Comparison of ENCODE assay signal across 33 mouse cellular contexts in genomic region chr1:182558271-182558670, GRCm38 (mm10). TPM values are rescaled to one million over a fixed set of nuclear protein-coding genes. Genes with fewer than 3 reads are reported as not detected.
DNase-seq lines count a peak whose midpoint lies in the region; ATAC-seq and TF ChIP-seq lines count a peak whose summit lies in the region.
"Had no signal": no experiment of that assay in that cellular context is flagged by ENCODE, and none has a peak within 500 bp of the region (broad histone marks: within the 10 kb centered on the region; RNA-seq: fewer than 3 reads in every experiment).

No protein-coding gene starts in this region.

- peaks cover 22% of the 10 kb centered on the region for H3K4me1 ChIP-seq in embryonic facial prominence, embryonic 13.5 days
- H3K4me1 ChIP-seq in embryonic facial prominence, embryonic 10.5 days: peaks cover 35% of the 10 kb centered on the region
- H3K4me1 ChIP-seq in limb, embryonic 14.5 days (ENCODE audit: control insufficient read depth, insufficient read depth, low read length): 0 out of 2 replicates have a peak, but pooled peaks cover 3% of the 10 kb centered on the region
- H3K4me1 ChIP-seq in limb, embryonic 10.5 days: peaks cover 21% of the 10 kb centered on the region
- no peaks in the 10 kb centered on the region for H3K4me1 ChIP-seq in forebrain, postnatal 0 days (ENCODE audit: insufficient read depth)

- H3K27ac ChIP-seq in embryonic facial prominence, embryonic 13.5 days: 0 out of 2 replicates have a peak overlapping the region, but pooled peaks have one; percentile 4
- no peak overlapping the region for H3K27ac ChIP-seq in embryonic facial prominence, embryonic 10.5 days (replicated peaks)
- no peak overlapping the region for H3K27ac ChIP-seq in limb, embryonic 14.5 days (replicated peaks; ENCODE audit: low read depth, low read length)
- no peak overlapping the region for H3K27ac ChIP-seq in limb, embryonic 10.5 days
- H3K27ac ChIP-seq in forebrain, postnatal 0 days (ENCODE audit: low read depth, low read length): no peak overlapping the region
- H3K27ac ChIP-seq: embryonic facial prominence, embryonic 12.5 days; forebrain, embryonic 12.5 days; forebrain, embryonic 15.5 days; heart, adult 2 months; heart, embryonic 10.5 days; heart, embryonic 13.5 days; hindbrain, embryonic 15.5 days had no signal

- no peak overlapping the region for H3K4me2 ChIP-seq in embryonic facial prominence, embryonic 13.5 days
- no peak overlapping the region for H3K4me2 ChIP-seq in limb, embryonic 14.5 days (replicated peaks; ENCODE audit: low read depth, low read length, severe bottlenecking)
- no peak overlapping the region for H3K4me2 ChIP-seq in forebrain, postnatal 0 days (ENCODE audit: low read depth)
- H3K4me2 ChIP-seq: embryonic facial prominence, embryonic 12.5 days; forebrain, embryonic 12.5 days; forebrain, embryonic 15.5 days; heart, embryonic 13.5 days; hindbrain, embryonic 15.5 days had no signal

- H3K9me3 ChIP-seq in embryonic facial prominence, embryonic 13.5 days: no peaks in the 10 kb centered on the region
- no peaks in the 10 kb centered on the region for H3K9me3 ChIP-seq in embryonic facial prominence, embryonic 10.5 days
- H3K9me3 ChIP-seq in limb, embryonic 14.5 days (ENCODE audit: control insufficient read depth, low read length): no peaks in the 10 kb centered on the region
- no peaks in the 10 kb centered on the region for H3K9me3 ChIP-seq in limb, embryonic 10.5 days (replicated peaks)
- no peaks in the 10 kb centered on the region for H3K9me3 ChIP-seq in forebrain, postnatal 0 days (ENCODE audit: low read length)
- H3K9me3 ChIP-seq: embryonic facial prominence, embryonic 12.5 days; forebrain, embryonic 12.5 days; forebrain, embryonic 15.5 days; heart, embryonic 10.5 days; heart, embryonic 13.5 days; hindbrain, embryonic 15.5 days had no signal

- no peak for TF ChIP-seq POLR2A in limb, embryonic 14.5 days (IDR thresholded peaks at IDR 0.05; ENCODE audit: borderline replicate concordance, extremely low read depth, insufficient read depth, insufficient read length)

- no peak for ATAC-seq in embryonic facial prominence, embryonic 13.5 days (ENCODE audit: insufficient number of reproducible peaks, insufficient read depth, low FRiP score, low TSS enrichment, low read depth)
- no peak for ATAC-seq in limb, embryonic 14.5 days (ENCODE audit: low FRiP score, low read depth)
- no peak for ATAC-seq in forebrain, postnatal 0 days
- ATAC-seq: activated CD4-positive, CD25-positive, alpha-beta regulatory T cell, adult 4 months; forebrain, embryonic 15.5 days had no signal

- no peak overlapping the region for H3K9ac ChIP-seq in embryonic facial prominence, embryonic 13.5 days
- H3K9ac ChIP-seq in limb, embryonic 14.5 days (ENCODE audit: low read depth, low read length, severe bottlenecking): no peak overlapping the region
- H3K9ac ChIP-seq in forebrain, postnatal 0 days: no peak overlapping the region
- H3K9ac ChIP-seq: embryonic facial prominence, embryonic 12.5 days; forebrain, embryonic 12.5 days; forebrain, embryonic 15.5 days; heart, embryonic 13.5 days; hindbrain, embryonic 15.5 days had no signal

- DNase-seq in embryonic facial prominence, embryonic 10.5 days (ENCODE audit: low spot score): no peak
- DNase-seq in limb, embryonic 14.5 days (ENCODE audit: low spot score): peak; percentile 33
- no peak for DNase-seq in limb, embryonic 10.5 days (ENCODE audit: low spot score)
- peak; percentile 44 for DNase-seq in NIH3T3 (ENCODE audit: low read depth)
- DNase-seq in forebrain, postnatal 0 days: no peak
- DNase-seq in cerebellum, postnatal 4 days (ENCODE audit: low spot score in 2 of 2): no peak
- DNase-seq: adrenal gland, postnatal 10 days; adrenal gland, postnatal 36 days; B cell, adult 2 months; cerebellum, adult 11-12 months; cerebellum, adult 8-10 months; cerebellum, postnatal 10 days; cerebellum, postnatal 36 days; gastrocnemius, postnatal 10 days; gastrocnemius, postnatal 36 days; heart, adult 2 months; heart, postnatal 14 days; heart, postnatal 4 days had no signal

- H3K27me3 ChIP-seq in embryonic facial prominence, embryonic 13.5 days: no peaks in the 10 kb centered on the region
- H3K27me3 ChIP-seq in embryonic facial prominence, embryonic 10.5 days (replicated peaks; ENCODE audit: low read depth, poor library complexity, severe bottlenecking): peaks cover 8% of the 10 kb centered on the region
- no peaks in the 10 kb centered on the region for H3K27me3 ChIP-seq in limb, embryonic 14.5 days (ENCODE audit: control insufficient read depth, insufficient read depth, low read length)
- no peaks in the 10 kb centered on the region for H3K27me3 ChIP-seq in limb, embryonic 10.5 days (ENCODE audit: low read depth, poor library complexity, severe bottlenecking)
- H3K27me3 ChIP-seq in forebrain, postnatal 0 days (ENCODE audit: insufficient read depth, low read length): no peaks in the 10 kb centered on the region
- H3K27me3 ChIP-seq: CH12.LX; embryonic facial prominence, embryonic 12.5 days; forebrain, embryonic 15.5 days; hindbrain, embryonic 15.5 days had no signal

- no peak for TF ChIP-seq CTCF in forebrain, postnatal 0 days (IDR thresholded peaks at IDR 0.05; ENCODE audit: low read depth)

- WGBS in embryonic facial prominence, embryonic 13.5 days: 57% methylated on average over 4 of the region's 4 CpGs
- 80% methylated on average over 4 of the region's 4 CpGs for WGBS in embryonic facial prominence, embryonic 10.5 days
- 59% methylated on average over 4 of the region's 4 CpGs for WGBS in limb, embryonic 14.5 days
- WGBS in limb, embryonic 10.5 days: 88% methylated on average over 4 of the region's 4 CpGs
- 76% methylated on average over 4 of the region's 4 CpGs for WGBS in forebrain, postnatal 0 days

- no peak overlapping the region for H3K4me3 ChIP-seq in embryonic facial prominence, embryonic 13.5 days
- H3K4me3 ChIP-seq in embryonic facial prominence, embryonic 10.5 days: no peak overlapping the region
- H3K4me3 ChIP-seq in limb, embryonic 14.5 days (replicated peaks; ENCODE audit: low read length): no peak overlapping the region
- H3K4me3 ChIP-seq in limb, embryonic 10.5 days: no peak overlapping the region
- H3K4me3 ChIP-seq in forebrain, postnatal 0 days (ENCODE audit: low read depth, low read length): no peak overlapping the region
- H3K4me3 ChIP-seq: embryonic facial prominence, embryonic 12.5 days; erythroblast, embryonic 14.5 days; forebrain, embryonic 12.5 days; forebrain, embryonic 15.5 days; heart, adult 2 months; heart, embryonic 10.5 days; heart, embryonic 13.5 days; hindbrain, embryonic 15.5 days had no signal

- no peaks in the 10 kb centered on the region for H3K36me3 ChIP-seq in embryonic facial prominence, embryonic 13.5 days
- no peaks in the 10 kb centered on the region for H3K36me3 ChIP-seq in embryonic facial prominence, embryonic 10.5 days (replicated peaks)
- no peaks in the 10 kb centered on the region for H3K36me3 ChIP-seq in limb, embryonic 14.5 days (ENCODE audit: control insufficient read depth, insufficient read depth, low read length)
- no peaks in the 10 kb centered on the region for H3K36me3 ChIP-seq in limb, embryonic 10.5 days
- no peaks in the 10 kb centered on the region for H3K36me3 ChIP-seq in forebrain, postnatal 0 days (ENCODE audit: insufficient read depth)
- H3K36me3 ChIP-seq: embryonic facial prominence, embryonic 12.5 days; forebrain, embryonic 12.5 days; forebrain, embryonic 15.5 days; G1E; heart, embryonic 10.5 days; heart, embryonic 13.5 days; hindbrain, embryonic 15.5 days had no signal

RNA-seq across cellular contexts. Expression of gene Capn8, which starts 6.5 kb away (rescaled TPM):
- 0.14 TPM in 1 of 2 replicates, not detected in the other for polyA plus RNA-seq in embryonic facial prominence, embryonic 13.5 days (2015; fragmentation: Nextera tagmentation; extraction: Ambion mirVana)
- not detected in 2 replicates for polyA plus RNA-seq in embryonic facial prominence, embryonic 10.5 days (2016; fragmentation: Nextera tagmentation; extraction: Ambion mirVana)
- 0.08 TPM in 2 replicates for polyA plus RNA-seq in limb, embryonic 14.5 days (2012; rRNA removed)
- polyA plus RNA-seq in limb, embryonic 14.5 days (2014; fragmentation: Nextera tagmentation; extraction: Ambion mirVana): 0.08 TPM in 1 of 2 replicates, not detected in the other
- 0.06 TPM in 1 of 2 replicates, not detected in the other for polyA plus RNA-seq in limb, embryonic 10.5 days (2016; fragmentation: Nextera tagmentation; extraction: Ambion mirVana)
- total RNA-seq in forebrain, postnatal 0 days (2014; rRNA removed): not detected in 2 replicates
- polyA plus RNA-seq in forebrain, postnatal 0 days (2015; fragmentation: Nextera tagmentation; extraction: Ambion mirVana): 0.12 TPM in 1 of 2 replicates, not detected in the other
- total RNA-seq: adrenal gland, postnatal 10 days; CH12.LX; G1E; gastrocnemius, adult 18-20 months; gastrocnemius, postnatal 10 days; gastrocnemius, postnatal 36 days; granulocyte monocyte progenitor cell, adult 5-6 weeks; heart, adult 2 months; heart, postnatal 14 days; heart, postnatal 4 days had no signal
- polyA plus RNA-seq: erythroblast, embryonic 14.5 days; G1E; heart, adult 2 months; heart, embryonic 13.5 days; heart, embryonic 16.5 days; hindbrain, embryonic 11.5 days; hindbrain, embryonic 15.5 days had no signal

RNA-seq across cellular contexts. Expression of gene Capn2, which starts 40.9 kb away (rescaled TPM):
- polyA plus RNA-seq in embryonic facial prominence, embryonic 13.5 days (2015; fragmentation: Nextera tagmentation; extraction: Ambion mirVana): 125 and 128 TPM in 2 replicates
- polyA plus RNA-seq in embryonic facial prominence, embryonic 10.5 days (2016; fragmentation: Nextera tagmentation; extraction: Ambion mirVana): 75.1 and 84.8 TPM in 2 replicates
- polyA plus RNA-seq in limb, embryonic 14.5 days (2012; rRNA removed): 76.7 and 90.5 TPM in 2 replicates
- polyA plus RNA-seq in limb, embryonic 14.5 days (2014; fragmentation: Nextera tagmentation; extraction: Ambion mirVana): 119 and 126 TPM in 2 replicates
- 65.2 and 86.5 TPM in 2 replicates for polyA plus RNA-seq in limb, embryonic 10.5 days (2016; fragmentation: Nextera tagmentation; extraction: Ambion mirVana)
- 73.6 and 76.3 TPM in 2 replicates for total RNA-seq in forebrain, postnatal 0 days (2014; rRNA removed)
- polyA plus RNA-seq in forebrain, postnatal 0 days (2015; fragmentation: Nextera tagmentation; extraction: Ambion mirVana): 52.2 and 67.5 TPM in 2 replicates
- polyA plus RNA-seq: G1E had no signal

Comparison
In these comparisons a context has a peak if more than half of its experiments do, and no peak if none do; other contexts are left out.
1. DNase-seq: peak in limb, embryonic 14.5 days (single experiment) and NIH3T3 (single experiment); none in embryonic facial prominence, embryonic 10.5 days (single experiment), limb, embryonic 10.5 days (single experiment), forebrain, postnatal 0 days (single experiment) and cerebellum, postnatal 4 days (0 of 2).